Mouse (Mus musculus) C2C12 (cell line): ENCODE data around the gene Gm37240.

Experiments
- CEBPB ChIP-seq: IDR thresholded peaks from one replicate; pipeline ENCODE4 v1.6.1; 2011; ENCODE audit warnings: low read depth, mild to moderate bottlenecking, control low read depth, moderate library complexity
- CTCF ChIP-seq: IDR thresholded peaks from one replicate; pipeline ENCODE4 v1.5.1; 2011; ENCODE audit not compliant: control insufficient read depth, insufficient read depth, insufficient read length
- FOSL1 ChIP-seq: IDR thresholded peaks from one replicate; pipeline ENCODE4 v1.8.0; 2011; ENCODE audit warnings: mild to moderate bottlenecking, low read length; ENCODE audit not compliant: poor library complexity, insufficient read depth, severe bottlenecking
- MAX ChIP-seq: IDR thresholded peaks from one replicate; pipeline ENCODE4 v1.6.1; 2011; ENCODE audit warnings: mild to moderate bottlenecking, control low read depth
- MYOD1 ChIP-seq: IDR thresholded peaks from one replicate; pipeline ENCODE4 v1.6.1; 2011; ENCODE audit warnings: low read depth; ENCODE audit not compliant: control insufficient read depth, insufficient read length
- MYOG ChIP-seq: IDR thresholded peaks from one replicate; pipeline ENCODE4 v1.6.1; 2011; ENCODE audit not compliant: control insufficient read depth, insufficient read length; ENCODE audit errors: extremely low read depth
- USF1 ChIP-seq: IDR thresholded peaks from one replicate; pipeline ENCODE4 v1.6.1; 2011; ENCODE audit warnings: low read depth, mild to moderate bottlenecking, control low read depth, moderate library complexity

- TF ChIP-seq USF1 (no peak), CTCF (no peak), MAX (no peak), MYOD1 (no peak), CEBPB (no peak), FOSL1 (no peak), MYOG (no peak)
Observed at GRCm38 (mm10) chr3:85616389-85616788, 270.9 kb downstream of the Gm37240 start.
